Mouse (Mus musculus) small intestine, adult 2 months (tissue): Measurements from ENCODE around the gene Rhou.

Experiments used
- CTCF ChIP-seq: fragments of 200-500 bp; IDR thresholded peaks from 2 replicates; pipeline ENCODE4 v1.5.1; 2012; ENCODE audit warnings: low read depth, mild to moderate bottlenecking, control low read depth, inconsistent platforms, low read length, moderate library complexity, mixed read lengths; ENCODE audit not compliant: insufficient replicate concordance, insufficient read length; ENCODE audit errors: extremely low read depth
- POLR2A ChIP-seq: fragments of 200-500 bp; IDR thresholded peaks from 2 replicates; pipeline ENCODE4 v1.6.1; 2012; ENCODE audit warnings: low read depth, mild to moderate bottlenecking, control low read depth, inconsistent platforms, low read length, moderate library complexity

GRCm38 (mm10) chr8:123649483-123649882, 4.2 kb upstream of the Rhou start:
- TF ChIP-seq POLR2A (no peak), CTCF (no peak)
